Mouse (Mus musculus): ENCODE results near the gene Htr1b. TPM values are rescaled to one million over a fixed set of nuclear protein-coding genes. Genes with fewer than 3 reads are reported as not detected.

Gene Htr1b
- 0.45 and 0.58 TPM in 2 replicates for polyA plus RNA-seq (2015; fragmentation: Nextera tagmentation; extraction: Ambion mirVana)

GRCm38 (mm10) chr9:81633437-81633973, at the start of gene Htr1b:
Htr1b (minus strand) TSS chr9:81633828.
- peak within 1 kb of the TSS; percentile 98 for H3K4me2 ChIP-seq (replicated peaks; ENCODE audit: low read depth)
- H3K36me3 ChIP-seq (ENCODE audit: control insufficient read depth, insufficient read depth, low read length), result no peaks in the 10 kb centered on the region
- TF ChIP-seq EP300 (optimal IDR thresholded peaks at IDR 0.05) (no peak), CTCF (IDR thresholded peaks at IDR 0.05; ENCODE audit: low read depth) (no peak)
- peak; percentile 81 for ATAC-seq (ENCODE audit: low FRiP score, low TSS enrichment)
- H3K9me3 ChIP-seq (ENCODE audit: control insufficient read depth, low read length), result no peaks in the 10 kb centered on the region
- H3K4me3 ChIP-seq (ENCODE audit: low read depth, low read length), result peak within 1 kb of the TSS; percentile 64
- H3K9ac ChIP-seq (ENCODE audit: low read length), result peak within 1 kb of the TSS; percentile 56
- H3K27ac ChIP-seq (replicated peaks), result 0 out of 2 replicates have a peak within 1 kb of the TSS, but pooled peaks have one; percentile 18
- DNase-seq (ENCODE audit: low spot score), result peak; percentile 62
- 0 out of 2 replicates have a peak, but pooled peaks cover 2% of the 10 kb centered on the region for H3K27me3 ChIP-seq (ENCODE audit: control insufficient read depth, insufficient read depth, low read length)
- H3K4me1 ChIP-seq (replicated peaks; ENCODE audit: control insufficient read depth, insufficient read depth), result no peaks in the 10 kb centered on the region
- WGBS, result under 1% methylated on average over 24 of the region's 26 CpGs

DNA sequence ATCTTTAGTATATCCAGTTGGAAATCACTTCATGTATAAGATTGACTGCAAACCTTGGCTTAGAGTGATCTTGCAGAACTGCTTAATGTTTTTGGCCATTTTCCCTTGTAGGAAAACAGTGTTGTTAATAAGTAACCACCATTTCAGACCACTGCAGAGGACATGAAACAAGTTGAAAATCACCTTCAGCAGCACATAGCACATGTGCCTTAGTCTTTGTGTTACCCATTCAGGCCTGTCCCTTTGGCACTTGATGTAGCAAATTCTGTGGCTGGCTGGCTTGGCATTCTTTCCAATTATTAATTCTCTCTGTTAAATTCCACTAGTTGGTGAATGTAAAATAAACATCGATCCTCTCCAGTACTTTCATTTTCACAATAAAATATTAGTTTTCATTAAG, 43.1 kb upstream of the Htr1b start:
- no peak overlapping the region for H3K4me3 ChIP-seq (ENCODE audit: low read depth, low read length)
- H3K9ac ChIP-seq (ENCODE audit: low read length), result no peak overlapping the region
- no peak for TF ChIP-seq CTCF (IDR thresholded peaks at IDR 0.05; ENCODE audit: low read depth)
- no peak for TF ChIP-seq EP300 (optimal IDR thresholded peaks at IDR 0.05)
- ATAC-seq (ENCODE audit: low FRiP score, low TSS enrichment) (no peak), DNase-seq (ENCODE audit: low spot score) (no peak)
- H3K27ac ChIP-seq (replicated peaks), result no peak overlapping the region
- 90% methylated on average over 1 of the region's 1 CpGs for WGBS
- no peaks in the 10 kb centered on the region for H3K4me1 ChIP-seq (replicated peaks; ENCODE audit: control insufficient read depth, insufficient read depth)
- no peak overlapping the region for H3K4me2 ChIP-seq (replicated peaks; ENCODE audit: low read depth)
- H3K27me3 ChIP-seq (ENCODE audit: control insufficient read depth, insufficient read depth, low read length), result no peaks in the 10 kb centered on the region
- no peaks in the 10 kb centered on the region for H3K36me3 ChIP-seq (ENCODE audit: control insufficient read depth, insufficient read depth, low read length)
- H3K9me3 ChIP-seq (ENCODE audit: control insufficient read depth, low read length), result no peaks in the 10 kb centered on the region

- Histone ChIP-seq H3K4me2 (replicated peaks; ENCODE audit: low read depth) (no peak overlapping the region), H3K4me3 (ENCODE audit: low read depth, low read length) (no peak overlapping the region), H3K4me1 (replicated peaks; ENCODE audit: control insufficient read depth, insufficient read depth) (no peaks in the 10 kb centered on the region), H3K9ac (ENCODE audit: low read length) (no peak overlapping the region), H3K9me3 (ENCODE audit: control insufficient read depth, low read length) (no peaks in the 10 kb centered on the region), H3K27me3 (ENCODE audit: control insufficient read depth, insufficient read depth, low read length) (0 out of 2 replicates have a peak, but pooled peaks cover 2% of the 10 kb centered on the region), H3K36me3 (ENCODE audit: control insufficient read depth, insufficient read depth, low read length) (no peaks in the 10 kb centered on the region), H3K27ac (replicated peaks) (no peak overlapping the region)
- DNase-seq (ENCODE audit: low spot score) (no peak), ATAC-seq (ENCODE audit: low FRiP score, low TSS enrichment) (no peak)
- 91% methylated on average over 1 of the region's 1 CpGs for WGBS
- TF ChIP-seq CTCF (IDR thresholded peaks at IDR 0.05; ENCODE audit: low read depth) (no peak), EP300 (optimal IDR thresholded peaks at IDR 0.05) (no peak)
These were observed 3.9 kb upstream of the Htr1b start for GRCm38 (mm10) chr9:81637486-81637885.

DNA sequence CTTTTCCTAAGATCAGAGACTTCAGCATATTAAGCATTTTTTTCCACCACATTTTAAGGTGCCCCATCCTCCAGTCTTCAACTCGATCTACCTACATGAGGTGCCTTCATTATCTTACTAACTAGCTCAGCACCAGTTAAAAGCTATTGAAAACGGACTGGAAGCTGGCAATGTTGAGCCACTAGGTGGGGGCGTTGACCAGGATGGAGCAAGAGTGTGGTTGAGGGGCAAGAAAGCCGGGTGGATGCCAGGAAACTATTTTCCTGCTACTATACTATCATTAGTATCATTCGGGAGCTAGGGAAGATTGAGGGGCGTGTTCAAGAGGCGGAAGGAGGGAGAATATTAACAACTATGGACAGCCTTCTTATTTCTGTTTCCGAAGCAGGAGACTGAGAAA, 1.5 kb upstream of the Htr1b start:
- Histone ChIP-seq H3K9me3 (ENCODE audit: control insufficient read depth, low read length) (no peaks in the 10 kb centered on the region), H3K27ac (replicated peaks) (no peak overlapping the region), H3K27me3 (ENCODE audit: control insufficient read depth, insufficient read depth, low read length) (0 out of 2 replicates have a peak, but pooled peaks cover 2% of the 10 kb centered on the region), H3K9ac (ENCODE audit: low read length) (no peak overlapping the region), H3K4me1 (replicated peaks; ENCODE audit: control insufficient read depth, insufficient read depth) (no peaks in the 10 kb centered on the region), H3K4me3 (ENCODE audit: low read depth, low read length) (peak overlapping the region; percentile 10; the same call in 1 of the 2 replicates), H3K4me2 (replicated peaks; ENCODE audit: low read depth) (peak overlapping the region; percentile 48), H3K36me3 (ENCODE audit: control insufficient read depth, insufficient read depth, low read length) (no peaks in the 10 kb centered on the region)
- WGBS, result 2% methylated on average over 8 of the region's 8 CpGs
- DNase-seq (ENCODE audit: low spot score) (peak; percentile 56), ATAC-seq (ENCODE audit: low FRiP score, low TSS enrichment) (no peak)
- peak; percentile 80 for TF ChIP-seq CTCF (IDR thresholded peaks at IDR 0.05; ENCODE audit: low read depth)
- no peak for TF ChIP-seq EP300 (optimal IDR thresholded peaks at IDR 0.05)

GRCm38 (mm10) chr9:81634163-81634562, 535 bp upstream of the Htr1b start:
- peak overlapping the region; percentile 98 for H3K4me2 ChIP-seq (replicated peaks; ENCODE audit: low read depth)
- H3K36me3 ChIP-seq (ENCODE audit: control insufficient read depth, insufficient read depth, low read length), result no peaks in the 10 kb centered on the region
- H3K9me3 ChIP-seq (ENCODE audit: control insufficient read depth, low read length), result no peaks in the 10 kb centered on the region
- H3K4me1 ChIP-seq (replicated peaks; ENCODE audit: control insufficient read depth, insufficient read depth), result no peaks in the 10 kb centered on the region
- peak; percentile 36 for TF ChIP-seq CTCF (IDR thresholded peaks at IDR 0.05; ENCODE audit: low read depth)
- TF ChIP-seq EP300 (optimal IDR thresholded peaks at IDR 0.05), result no peak
- 0 out of 2 replicates have a peak, but pooled peaks cover 2% of the 10 kb centered on the region for H3K27me3 ChIP-seq (ENCODE audit: control insufficient read depth, insufficient read depth, low read length)
- WGBS, result 4% methylated on average over 10 of the region's 10 CpGs
- H3K4me3 ChIP-seq (ENCODE audit: low read depth, low read length), result peak overlapping the region; percentile 64
- ATAC-seq (ENCODE audit: low FRiP score, low TSS enrichment), result no peak
- no peak overlapping the region for H3K27ac ChIP-seq (replicated peaks)
- DNase-seq (ENCODE audit: low spot score), result no peak
- H3K9ac ChIP-seq (ENCODE audit: low read length), result 0 out of 2 replicates have a peak overlapping the region, but pooled peaks have one; percentile 32

GRCm38 (mm10) chr9:81632736-81633436, 742 bp downstream of the Htr1b start:
- peak overlapping the region; percentile 98 for H3K4me2 ChIP-seq (replicated peaks; ENCODE audit: low read depth)
- 0 out of 2 replicates have a peak, but pooled peaks cover 2% of the 10 kb centered on the region for H3K27me3 ChIP-seq (ENCODE audit: control insufficient read depth, insufficient read depth, low read length)
- ATAC-seq (ENCODE audit: low FRiP score, low TSS enrichment) (peak; percentile 59), DNase-seq (ENCODE audit: low spot score) (peak; percentile 47)
- peak; percentile 41 for TF ChIP-seq CTCF (IDR thresholded peaks at IDR 0.05; ENCODE audit: low read depth)
- no peak for TF ChIP-seq EP300 (optimal IDR thresholded peaks at IDR 0.05)
- WGBS, result 2% methylated on average over 47 of the region's 47 CpGs
- peak overlapping the region; percentile 56; the same call in 1 of the 2 replicates for H3K9ac ChIP-seq (ENCODE audit: low read length)
- no peaks in the 10 kb centered on the region for H3K9me3 ChIP-seq (ENCODE audit: control insufficient read depth, low read length)
- 0 out of 2 replicates have a peak overlapping the region, but pooled peaks have one; percentile 18 for H3K27ac ChIP-seq (replicated peaks)
- H3K36me3 ChIP-seq (ENCODE audit: control insufficient read depth, insufficient read depth, low read length), result no peaks in the 10 kb centered on the region
- no peaks in the 10 kb centered on the region for H3K4me1 ChIP-seq (replicated peaks; ENCODE audit: control insufficient read depth, insufficient read depth)
- H3K4me3 ChIP-seq (ENCODE audit: low read depth, low read length), result peak overlapping the region; percentile 64
